Mouse (Mus musculus) neural tube, embryonic 13.5 days (tissue): ENCODE measurements around the gene Fzd7. TPM values are rescaled to one million over a fixed set of nuclear protein-coding genes. Genes with fewer than 3 reads are reported as not detected.

Source experiments
- ATAC-seq: fragments of 200-750 bp; cut with Nextera tagmentation; 2 replicates; pipeline ENCODE4 v1.8.0; 2017; ENCODE audit warnings: low read depth, mild to moderate bottlenecking, moderate TSS enrichment, moderate library complexity
- H3K27ac ChIP-seq: fragments of 300-500 bp; sonication (generic); replicated peaks from 2 replicates; pipeline ENCODE4 v1.5.1; 2015; ENCODE audit warnings: moderate library complexity, mild to moderate bottlenecking, inconsistent platforms
- H3K27me3 ChIP-seq: fragments of 300-500 bp; sonication (generic); 2 replicates; pipeline ENCODE4 v1.6.1; 2015; ENCODE audit warnings: mild to moderate bottlenecking, inconsistent platforms
- H3K36me3 ChIP-seq: fragments of 300-500 bp; sonication (generic); 2 replicates; pipeline ENCODE4 v1.6.1; 2015; ENCODE audit warnings: mild to moderate bottlenecking, inconsistent platforms
- H3K4me1 ChIP-seq: fragments of 300-500 bp; sonication (generic); replicated peaks from 2 replicates; pipeline ENCODE4 v1.6.1; 2015; ENCODE audit warnings: inconsistent platforms
- H3K4me2 ChIP-seq: fragments of 300-500 bp; sonication (generic); 2 replicates; pipeline ENCODE4 v1.6.1; 2015; ENCODE audit warnings: inconsistent platforms, mild to moderate bottlenecking, moderate library complexity
- H3K4me3 ChIP-seq: fragments of 300-500 bp; sonication (generic); 2 replicates; pipeline ENCODE4 v1.5.1; 2015; ENCODE audit warnings: mild to moderate bottlenecking, inconsistent platforms
- H3K9ac ChIP-seq: fragments of 300-500 bp; sonication (generic); 2 replicates; pipeline ENCODE4 v1.6.1; 2015; ENCODE audit warnings: moderate library complexity, mild to moderate bottlenecking, inconsistent platforms
- H3K9me3 ChIP-seq: fragments of 300-500 bp; sonication (generic); 2 replicates; pipeline ENCODE4 v1.6.1; 2016; ENCODE audit warnings: inconsistent platforms
- WGBS: fragments of 180-500 bp; shearing (Covaris S2); methylation state at CpG from one replicate; pipeline ENCODE4 v1.1.7; 2015; 5-methylcytosine and 5-hydroxymethylcytosine counted together
- polyA plus RNA-seq: library from polyadenylated mRNA; unstranded; fragments of >200 nt; fragmentation: Nextera tagmentation; extraction: Ambion mirVana; gene quantifications from 2 replicates; pipeline ENCODE4 v1.2.1, GENCODE M21; 2015

Fzd7 gene
- polyA plus RNA-seq, 1 experiment from 2014 or later, result 6.7 TPM

GRCm38 (mm10) chr1:59485803-59486202 is 3.6 kb downstream of the Fzd7 start:
- peaks cover 17% of the 10 kb centered on the region; the same call in 1 of the 2 replicates for H3K27me3 ChIP-seq
- H3K27ac ChIP-seq, result peak overlapping the region; percentile 77
- no peaks in the 10 kb centered on the region for H3K9me3 ChIP-seq
- no peaks in the 10 kb centered on the region for H3K36me3 ChIP-seq
- H3K4me1 ChIP-seq, result peaks cover 69% of the 10 kb centered on the region
- 35% methylated on average over 4 of the region's 4 CpGs for WGBS
- ATAC-seq, result no peak
- H3K4me2 ChIP-seq, result peak overlapping the region; percentile 97
- H3K4me3 ChIP-seq, result peak overlapping the region; percentile 70
- peak overlapping the region; percentile 83 for H3K9ac ChIP-seq

- no peak for ATAC-seq
- H3K4me3 ChIP-seq, result peak overlapping the region; percentile 25
- WGBS, result 5% methylated on average over 10 of the region's 10 CpGs
- H3K4me1 ChIP-seq, result peaks cover 56% of the 10 kb centered on the region
- 0 out of 2 replicates have a peak overlapping the region, but pooled peaks have one; percentile 18 for H3K27ac ChIP-seq
- no peaks in the 10 kb centered on the region for H3K36me3 ChIP-seq
- peak overlapping the region; percentile 50 for H3K9ac ChIP-seq
- peak overlapping the region; percentile 54 for H3K4me2 ChIP-seq
- H3K9me3 ChIP-seq, result no peaks in the 10 kb centered on the region
- peaks cover 17% of the 10 kb centered on the region; the same call in 1 of the 2 replicates for H3K27me3 ChIP-seq
These were observed 5.4 kb downstream of the Fzd7 start for GRCm38 (mm10) chr1:59487651-59488051.

GRCm38 (mm10) chr1:59488481-59488880 is 6.3 kb downstream of the Fzd7 start:
- no peak overlapping the region for H3K4me3 ChIP-seq
- no peaks in the 10 kb centered on the region for H3K36me3 ChIP-seq
- peaks cover 48% of the 10 kb centered on the region for H3K4me1 ChIP-seq
- no peak overlapping the region for H3K27ac ChIP-seq
- no peak overlapping the region for H3K9ac ChIP-seq
- ATAC-seq, result no peak
- WGBS, result 56% methylated on average over 4 of the region's 4 CpGs
- peaks cover 10% of the 10 kb centered on the region; the same call in 1 of the 2 replicates for H3K27me3 ChIP-seq
- H3K9me3 ChIP-seq, result no peaks in the 10 kb centered on the region
- peak overlapping the region; percentile 54 for H3K4me2 ChIP-seq

- no peak for ATAC-seq
- H3K9ac ChIP-seq, result no peak overlapping the region
- H3K4me1 ChIP-seq, result peaks cover 43% of the 10 kb centered on the region
- H3K27me3 ChIP-seq, result peaks cover 7% of the 10 kb centered on the region; the same call in 1 of the 2 replicates
- WGBS, result 53% methylated on average over 4 of the region's 4 CpGs
- H3K4me3 ChIP-seq, result no peak overlapping the region
- H3K9me3 ChIP-seq, result no peaks in the 10 kb centered on the region
- peak overlapping the region; percentile 54 for H3K4me2 ChIP-seq
- H3K27ac ChIP-seq, result no peak overlapping the region
- no peaks in the 10 kb centered on the region for H3K36me3 ChIP-seq
These were observed 6.8 kb downstream of the Fzd7 start for GRCm38 (mm10) chr1:59488991-59489390.

- Histone ChIP-seq H3K27ac (no peak overlapping the region), H3K27me3 (no peaks in the 10 kb centered on the region), H3K36me3 (no peaks in the 10 kb centered on the region), H3K9me3 (no peaks in the 10 kb centered on the region), H3K9ac (no peak overlapping the region), H3K4me1 (peaks cover 20% of the 10 kb centered on the region), H3K4me3 (no peak overlapping the region), H3K4me2 (no peak overlapping the region)
- no peak for ATAC-seq
- 89% methylated on average over 9 of the region's 9 CpGs for WGBS
These were observed 9.3 kb downstream of the Fzd7 start for GRCm38 (mm10) chr1:59491517-59491916.

GRCm38 (mm10) chr1:59492432-59492831 is 10.2 kb downstream of the Fzd7 start:
- Histone ChIP-seq H3K27ac (no peak overlapping the region), H3K4me3 (no peak overlapping the region), H3K4me2 (no peak overlapping the region), H3K27me3 (no peaks in the 10 kb centered on the region), H3K4me1 (peaks cover 14% of the 10 kb centered on the region), H3K9me3 (no peaks in the 10 kb centered on the region), H3K9ac (no peak overlapping the region), H3K36me3 (no peaks in the 10 kb centered on the region)
- WGBS, result 71% methylated on average over 4 of the region's 4 CpGs
- ATAC-seq, result no peak

GRCm38 (mm10) chr1:59495970-59496369 is 13.7 kb downstream of the Fzd7 start:
- no peaks in the 10 kb centered on the region for H3K4me1 ChIP-seq
- H3K9me3 ChIP-seq, result no peaks in the 10 kb centered on the region
- 95% methylated on average over 5 of the region's 5 CpGs for WGBS
- H3K27me3 ChIP-seq, result no peaks in the 10 kb centered on the region
- no peak overlapping the region for H3K9ac ChIP-seq
- H3K4me3 ChIP-seq, result no peak overlapping the region
- ATAC-seq, result no peak
- no peak overlapping the region for H3K4me2 ChIP-seq
- no peaks in the 10 kb centered on the region for H3K36me3 ChIP-seq
- no peak overlapping the region for H3K27ac ChIP-seq

- WGBS, result 82% methylated on average over 6 of the region's 6 CpGs
- ATAC-seq, result no peak
- H3K9me3 ChIP-seq, result no peaks in the 10 kb centered on the region
These were observed 15.8 kb downstream of the Fzd7 start for GRCm38 (mm10) chr1:59497741-59498613.

GRCm38 (mm10) chr1:59499327-59499726 is 17.1 kb downstream of the Fzd7 start:
- Histone ChIP-seq H3K27ac (no peak overlapping the region), H3K9ac (no peak overlapping the region), H3K4me2 (no peak overlapping the region), H3K9me3 (no peaks in the 10 kb centered on the region), H3K4me3 (no peak overlapping the region), H3K4me1 (no peaks in the 10 kb centered on the region), H3K36me3 (no peaks in the 10 kb centered on the region), H3K27me3 (no peaks in the 10 kb centered on the region)
- no peak for ATAC-seq
- WGBS, result 85% methylated on average over 3 of the region's 3 CpGs

More at GRCm38 (mm10) chr1:59497741-59498613, 15.8 kb downstream of the Fzd7 start:
- H3K4me2 ChIP-seq, result no peak overlapping the region
- no peaks in the 10 kb centered on the region for H3K27me3 ChIP-seq
- H3K36me3 ChIP-seq, result no peaks in the 10 kb centered on the region
- no peaks in the 10 kb centered on the region for H3K4me1 ChIP-seq
- H3K4me3 ChIP-seq, result no peak overlapping the region
- H3K9ac ChIP-seq, result no peak overlapping the region
- H3K27ac ChIP-seq, result no peak overlapping the region

GRCm38 (mm10) chr1:59502355-59502754 is 20.1 kb downstream of the Fzd7 start:
- 85% methylated on average over 2 of the region's 2 CpGs for WGBS
- Histone ChIP-seq H3K9me3 (no peaks in the 10 kb centered on the region), H3K27me3 (no peaks in the 10 kb centered on the region), H3K4me2 (no peak overlapping the region), H3K36me3 (no peaks in the 10 kb centered on the region), H3K4me1 (no peaks in the 10 kb centered on the region), H3K9ac (no peak overlapping the region), H3K27ac (no peak overlapping the region), H3K4me3 (no peak overlapping the region)
- no peak for ATAC-seq

- 62% methylated on average over 7 of the region's 7 CpGs for WGBS
- no peak for ATAC-seq
- Histone ChIP-seq H3K4me3 (no peak overlapping the region), H3K27me3 (no peaks in the 10 kb centered on the region), H3K27ac (no peak overlapping the region), H3K4me1 (peaks cover 8% of the 10 kb centered on the region), H3K36me3 (no peaks in the 10 kb centered on the region), H3K9me3 (no peaks in the 10 kb centered on the region), H3K9ac (no peak overlapping the region), H3K4me2 (no peak overlapping the region)
These were observed 21.6 kb downstream of the Fzd7 start for GRCm38 (mm10) chr1:59503659-59504301.

GRCm38 (mm10) chr1:59504302-59504700 is 22.1 kb downstream of the Fzd7 start:
- Histone ChIP-seq H3K4me1 (peaks cover 9% of the 10 kb centered on the region), H3K4me2 (no peak overlapping the region), H3K36me3 (no peaks in the 10 kb centered on the region), H3K9ac (no peak overlapping the region), H3K4me3 (no peak overlapping the region), H3K27ac (no peak overlapping the region), H3K27me3 (no peaks in the 10 kb centered on the region), H3K9me3 (no peaks in the 10 kb centered on the region)
- WGBS, result 80% methylated on average over 2 of the region's 2 CpGs
- ATAC-seq, result no peak
